Mouse (Mus musculus) ES-Bruce4 (cell line): ENCODE data around the gene Rab5b.

Experiments used
- CTCF ChIP-seq: IDR thresholded peaks from one replicate; pipeline ENCODE4 v1.8.1; 2011; ENCODE audit warnings: low read depth, low read length
- EP300 ChIP-seq: IDR thresholded peaks from 2 replicates; pipeline ENCODE4 v1.6.1; 2011; ENCODE audit warnings: low read depth, low read length; ENCODE audit not compliant: insufficient read depth

DNA sequence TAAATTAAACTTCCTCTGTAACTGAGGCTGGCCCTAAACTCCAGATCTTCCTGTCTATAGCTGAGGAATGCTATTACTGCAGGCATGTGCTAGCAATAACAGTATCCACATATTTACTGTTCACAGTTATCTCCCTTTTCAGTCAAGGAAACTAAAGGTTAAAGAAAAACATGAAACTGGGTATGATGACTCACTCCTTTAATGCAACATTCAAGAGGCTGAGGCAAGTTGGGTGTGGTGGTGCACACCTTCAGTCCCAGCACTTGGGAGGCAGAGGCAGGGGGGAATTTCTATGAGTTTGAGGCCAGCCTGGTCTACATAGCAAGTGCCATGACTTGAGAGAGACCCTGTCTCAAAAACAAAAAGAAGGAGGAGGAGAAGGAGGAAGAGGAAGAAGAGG lies 35.9 kb upstream of the Rab5b start:
- TF ChIP-seq CTCF (no peak), EP300 (no peak)
